Mouse (Mus musculus) limb, embryonic 12.5 days (tissue): ENCODE results near the gene Rai1. TPM values are rescaled to one million over a fixed set of nuclear protein-coding genes. Genes with fewer than 3 reads are reported as not detected.
A peak's percentile ranks its signal among the peaks of the same experiment; 100 is the strongest.

Source experiments
- ATAC-seq: fragments of 200-750 bp; cut with Nextera tagmentation; 2 replicates; pipeline ENCODE4 v1.8.0; 2017; ENCODE audit warnings: low read depth, moderate TSS enrichment; ENCODE audit not compliant: insufficient number of reproducible peaks, insufficient read depth, low FRiP score, low TSS enrichment
- H3K27ac ChIP-seq: fragments of 300-500 bp; sonication (generic); 2 replicates; pipeline ENCODE4 v1.5.1; 2016; ENCODE audit warnings: mild to moderate bottlenecking, moderate library complexity
- H3K27me3 ChIP-seq: fragments of 300-500 bp; sonication (generic); 2 replicates; pipeline ENCODE4 v1.6.1; 2016; ENCODE audit warnings: mild to moderate bottlenecking, moderate library complexity
- H3K36me3 ChIP-seq: fragments of 300-500 bp; sonication (generic); 2 replicates; pipeline ENCODE4 v1.6.1; 2016; ENCODE audit warnings: mild to moderate bottlenecking, moderate library complexity
- H3K4me1 ChIP-seq: fragments of 300-500 bp; sonication (generic); replicated peaks from 2 replicates; pipeline ENCODE4 v1.6.1; 2016
- H3K4me2 ChIP-seq: fragments of 300-500 bp; sonication (generic); 2 replicates; pipeline ENCODE4 v1.6.1; 2016; ENCODE audit warnings: mild to moderate bottlenecking, moderate library complexity
- H3K4me3 ChIP-seq: fragments of 300-500 bp; sonication (generic); replicated peaks from 2 replicates; pipeline ENCODE4 v1.5.1; 2016; ENCODE audit warnings: mild to moderate bottlenecking
- H3K9ac ChIP-seq: fragments of 300-500 bp; sonication (generic); replicated peaks from 2 replicates; pipeline ENCODE4 v1.6.1; 2016; ENCODE audit warnings: mild to moderate bottlenecking, moderate library complexity
- H3K9me3 ChIP-seq: fragments of 300-500 bp; sonication (generic); 2 replicates; pipeline ENCODE4 v1.6.1; 2016; ENCODE audit warnings: mild to moderate bottlenecking, moderate library complexity
- WGBS: fragments of 180-500 bp; shearing (Covaris S2); methylation state at CpG from one replicate; pipeline ENCODE4 v1.1.7; 2016; 5-methylcytosine and 5-hydroxymethylcytosine counted together
- polyA plus RNA-seq: library from polyadenylated mRNA; unstranded; fragments of >200 nt; fragmentation: Nextera tagmentation; extraction: Ambion mirVana; gene quantifications from 2 replicates; pipeline ENCODE4 v1.2.1, GENCODE M21; 2016

Rai1 gene
- polyA plus RNA-seq: 36.2 and 37.5 TPM in 2 replicates

DNA sequence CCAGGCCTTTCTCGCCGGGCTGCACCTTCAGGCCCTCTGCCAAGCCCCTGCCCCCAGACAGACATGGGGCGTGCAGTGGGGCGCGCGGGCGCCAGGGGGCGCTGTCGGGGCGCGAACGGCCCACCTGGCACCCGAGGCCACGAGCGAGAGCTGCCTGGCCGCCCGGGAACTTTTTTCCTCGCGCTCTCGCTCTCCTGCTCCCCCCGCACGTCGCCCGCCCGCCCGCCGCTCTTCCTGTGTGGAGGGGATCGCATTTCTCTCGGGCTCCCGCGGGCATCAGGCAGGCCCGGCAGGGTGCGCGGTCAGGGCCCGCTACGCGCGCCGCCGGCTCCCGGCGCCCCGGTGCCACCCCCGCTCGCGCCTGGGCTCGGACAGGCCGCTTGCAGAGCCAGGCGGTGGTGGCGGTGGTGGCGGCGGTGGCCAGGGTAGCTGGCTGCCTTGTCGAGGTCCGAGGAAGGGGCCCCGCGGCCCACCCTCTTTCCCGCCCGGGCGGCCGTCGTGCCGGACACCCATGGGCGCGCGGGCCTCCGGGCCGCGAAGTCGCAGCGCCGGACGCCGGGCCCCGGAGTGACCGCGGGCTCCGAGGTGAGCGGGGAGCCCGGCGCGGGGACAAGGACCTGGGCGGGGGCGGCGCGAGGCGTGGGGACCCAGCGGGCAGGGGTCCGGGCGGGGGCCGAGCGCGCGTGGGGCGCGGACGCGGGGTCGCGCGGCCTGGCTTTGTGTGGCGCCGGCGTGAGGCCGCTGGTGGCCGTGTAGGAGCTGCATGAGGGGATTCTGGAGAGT lies at the start of gene Rai1:
TSS of gene Rai1 (plus strand) at position 204 of the 783 bp plus-strand sequence.
- WGBS: under 1% methylated on average over 72 of the region's 105 CpGs

GRCm38 (mm10) chr11:60056520-60056919 lies 48.3 kb upstream of the Rai1 start:
- Histone ChIP-seq H3K9ac (no peak overlapping the region), H3K4me2 (no peak overlapping the region), H3K9me3 (no peaks in the 10 kb centered on the region), H3K27me3 (0 out of 2 replicates have a peak, but pooled peaks cover 3% of the 10 kb centered on the region), H3K4me1 (no peaks in the 10 kb centered on the region), H3K4me3 (no peak overlapping the region), H3K27ac (no peak overlapping the region), H3K36me3 (no peaks in the 10 kb centered on the region)
- ATAC-seq: no peak
- 80% methylated on average over 6 of the region's 6 CpGs for WGBS

More for the DNA sequence above, at the start of gene Rai1:
- ATAC-seq: peak; percentile 32; the same call in 1 of the 2 replicates
- Histone ChIP-seq H3K9ac (peak within 1 kb of the TSS; percentile 100), H3K4me3 (peak within 1 kb of the TSS; percentile 100), H3K4me1 (peaks cover 39% of the 10 kb centered on the region), H3K9me3 (no peaks in the 10 kb centered on the region), H3K27me3 (no peaks in the 10 kb centered on the region), H3K27ac (peak within 1 kb of the TSS; percentile 99), H3K36me3 (no peaks in the 10 kb centered on the region), H3K4me2 (peak within 1 kb of the TSS; percentile 74)

- H3K27me3 ChIP-seq: 0 out of 2 replicates have a peak, but pooled peaks cover 3% of the 10 kb centered on the region
- H3K27ac ChIP-seq: no peak overlapping the region
- H3K9me3 ChIP-seq: no peaks in the 10 kb centered on the region
- ATAC-seq: no peak
- H3K9ac ChIP-seq: no peak overlapping the region
- H3K4me2 ChIP-seq: no peak overlapping the region
- H3K4me1 ChIP-seq: no peaks in the 10 kb centered on the region
- no peaks in the 10 kb centered on the region for H3K36me3 ChIP-seq
- no peak overlapping the region for H3K4me3 ChIP-seq
- 59% methylated on average over 2 of the region's 2 CpGs for WGBS
These were observed 46.8 kb upstream of the Rai1 start for GRCm38 (mm10) chr11:60057987-60058386.

GRCm38 (mm10) chr11:60058441-60058840 lies 46.4 kb upstream of the Rai1 start:
- no peak overlapping the region for H3K4me2 ChIP-seq
- 0 out of 2 replicates have a peak, but pooled peaks cover 3% of the 10 kb centered on the region for H3K27me3 ChIP-seq
- ATAC-seq: no peak
- no peaks in the 10 kb centered on the region for H3K4me1 ChIP-seq
- H3K27ac ChIP-seq: no peak overlapping the region
- no peaks in the 10 kb centered on the region for H3K9me3 ChIP-seq
- 79% methylated on average over 10 of the region's 10 CpGs for WGBS
- H3K36me3 ChIP-seq: no peaks in the 10 kb centered on the region
- H3K4me3 ChIP-seq: no peak overlapping the region
- H3K9ac ChIP-seq: no peak overlapping the region

GRCm38 (mm10) chr11:60060026-60060425 lies 44.8 kb upstream of the Rai1 start:
- Histone ChIP-seq H3K27me3 (0 out of 2 replicates have a peak, but pooled peaks cover 3% of the 10 kb centered on the region), H3K9ac (no peak overlapping the region), H3K4me2 (no peak overlapping the region), H3K4me1 (no peaks in the 10 kb centered on the region), H3K4me3 (no peak overlapping the region), H3K27ac (no peak overlapping the region), H3K36me3 (no peaks in the 10 kb centered on the region), H3K9me3 (no peaks in the 10 kb centered on the region)
- WGBS: 98% methylated on average over 2 of the region's 2 CpGs
- ATAC-seq: no peak

DNA sequence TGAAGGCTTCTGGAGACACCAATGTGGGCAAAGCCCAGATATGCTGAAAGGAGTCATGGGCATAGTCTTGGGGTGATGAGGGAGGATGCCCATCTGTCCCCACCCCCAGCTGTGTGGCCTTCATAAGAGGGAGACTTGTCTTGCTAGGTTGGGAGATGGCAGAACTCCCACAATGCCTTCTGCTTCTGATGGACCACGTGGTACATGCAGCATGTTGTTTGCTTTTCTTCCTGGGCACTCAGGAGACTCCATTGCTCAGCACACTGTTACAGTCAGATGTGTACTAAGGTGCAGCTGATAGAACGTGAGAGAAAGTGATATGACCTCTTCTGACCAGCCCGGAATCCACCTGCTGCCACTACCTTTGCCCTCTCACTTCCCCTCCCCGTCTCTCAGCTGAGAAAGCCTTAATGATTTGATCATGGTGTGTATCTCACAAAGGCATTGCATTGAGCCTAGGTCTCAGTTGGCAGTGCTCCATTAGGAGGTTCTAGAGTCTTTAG lies 43.3 kb upstream of the Rai1 start:
- 78% methylated on average over 4 of the region's 4 CpGs for WGBS
- no peak overlapping the region for H3K4me3 ChIP-seq
- H3K9ac ChIP-seq: no peak overlapping the region
- peaks cover 9% of the 10 kb centered on the region; the same call in 1 of the 2 replicates for H3K4me1 ChIP-seq
- H3K27me3 ChIP-seq: 0 out of 2 replicates have a peak, but pooled peaks cover 3% of the 10 kb centered on the region
- H3K9me3 ChIP-seq: no peaks in the 10 kb centered on the region
- H3K27ac ChIP-seq: no peak overlapping the region
- no peak overlapping the region for H3K4me2 ChIP-seq
- H3K36me3 ChIP-seq: no peaks in the 10 kb centered on the region
- ATAC-seq: no peak

DNA sequence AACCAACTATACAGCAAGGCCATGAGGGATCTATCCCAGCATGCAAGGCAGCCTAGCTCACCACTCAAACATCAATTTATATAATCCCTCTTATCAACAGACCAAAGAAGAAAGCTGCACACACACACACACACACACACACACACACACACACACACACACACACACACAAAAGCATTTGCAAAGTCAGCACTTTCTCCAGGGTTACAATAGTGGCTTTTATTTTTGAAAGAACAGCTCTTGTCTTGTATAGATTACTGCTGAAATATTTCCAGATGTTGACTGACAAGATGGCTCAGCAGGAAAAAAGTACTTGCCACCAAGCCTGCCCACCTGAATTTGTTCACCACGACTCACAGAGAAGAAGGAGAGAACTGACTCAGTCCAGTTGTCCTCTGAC lies 39.5 kb upstream of the Rai1 start:
- Histone ChIP-seq H3K27me3 (peaks cover 3% of the 10 kb centered on the region; the same call in 1 of the 2 replicates), H3K9me3 (no peaks in the 10 kb centered on the region), H3K4me1 (peaks cover 9% of the 10 kb centered on the region; the same call in 1 of the 2 replicates), H3K4me3 (no peak overlapping the region), H3K36me3 (no peaks in the 10 kb centered on the region), H3K9ac (no peak overlapping the region), H3K4me2 (no peak overlapping the region), H3K27ac (peak overlapping the region; percentile 45; the same call in 1 of the 2 replicates)
- ATAC-seq: no peak
- WGBS: 47% methylated on average over 1 of the region's 1 CpGs

- H3K9ac ChIP-seq: no peak overlapping the region
- no peak overlapping the region for H3K27ac ChIP-seq
- no peak overlapping the region for H3K4me3 ChIP-seq
- no peak for ATAC-seq
- H3K4me2 ChIP-seq: no peak overlapping the region
- no peaks in the 10 kb centered on the region for H3K36me3 ChIP-seq
- 90% methylated on average over 4 of the region's 4 CpGs for WGBS
- H3K4me1 ChIP-seq: peaks cover 9% of the 10 kb centered on the region; the same call in 1 of the 2 replicates
- H3K9me3 ChIP-seq: no peaks in the 10 kb centered on the region
- H3K27me3 ChIP-seq: peaks cover 3% of the 10 kb centered on the region; the same call in 1 of the 2 replicates
These were observed 37.2 kb upstream of the Rai1 start for GRCm38 (mm10) chr11:60067646-60068045.

GRCm38 (mm10) chr11:60068631-60069030 lies 36.2 kb upstream of the Rai1 start:
- Histone ChIP-seq H3K36me3 (no peaks in the 10 kb centered on the region), H3K9ac (no peak overlapping the region), H3K4me3 (no peak overlapping the region), H3K4me1 (peaks cover 9% of the 10 kb centered on the region; the same call in 1 of the 2 replicates), H3K4me2 (no peak overlapping the region), H3K27me3 (peaks cover 3% of the 10 kb centered on the region; the same call in 1 of the 2 replicates), H3K9me3 (no peaks in the 10 kb centered on the region), H3K27ac (no peak overlapping the region)
- ATAC-seq: no peak

DNA sequence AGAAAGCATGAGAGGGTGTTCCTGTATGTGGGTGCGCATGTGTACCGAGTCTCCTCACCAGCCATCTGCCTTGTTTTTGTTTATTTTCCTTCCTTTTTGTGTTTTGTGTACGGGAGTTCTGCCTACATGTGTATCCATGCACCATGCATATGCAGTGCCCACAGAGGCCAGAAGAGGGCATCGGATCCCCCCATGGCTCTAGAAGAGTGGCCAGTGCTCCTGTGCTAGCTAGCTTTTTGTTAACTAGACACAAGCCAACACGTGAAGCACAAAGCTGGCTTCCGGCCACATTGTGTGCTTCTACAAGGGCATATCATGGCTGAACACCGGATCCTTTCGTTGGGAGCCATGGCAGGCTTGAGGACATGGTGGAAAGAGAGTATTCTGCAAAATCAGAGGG lies 34.2 kb upstream of the Rai1 start:
- Histone ChIP-seq H3K36me3 (no peaks in the 10 kb centered on the region), H3K4me1 (peaks cover 4% of the 10 kb centered on the region; the same call in 1 of the 2 replicates), H3K4me2 (no peak overlapping the region), H3K27ac (no peak overlapping the region), H3K27me3 (peaks cover 3% of the 10 kb centered on the region; the same call in 1 of the 2 replicates), H3K9me3 (no peaks in the 10 kb centered on the region), H3K9ac (no peak overlapping the region), H3K4me3 (no peak overlapping the region)
- no peak for ATAC-seq
- WGBS: 41% methylated on average over 8 of the region's 8 CpGs

GRCm38 (mm10) chr11:60071221-60071620 lies 33.6 kb upstream of the Rai1 start:
- no peaks in the 10 kb centered on the region for H3K36me3 ChIP-seq
- no peak overlapping the region for H3K27ac ChIP-seq
- no peaks in the 10 kb centered on the region for H3K9me3 ChIP-seq
- ATAC-seq: no peak
- no peak overlapping the region for H3K9ac ChIP-seq
- peaks cover 3% of the 10 kb centered on the region; the same call in 1 of the 2 replicates for H3K27me3 ChIP-seq
- H3K4me3 ChIP-seq: no peak overlapping the region
- 84% methylated on average over 6 of the region's 6 CpGs for WGBS
- H3K4me2 ChIP-seq: no peak overlapping the region
- H3K4me1 ChIP-seq: no peaks in the 10 kb centered on the region
